ENCODE assay signal across 15 mouse cellular contexts in genomic region chr2:165603775-165604174, GRCm38 (mm10). TPM values are rescaled to one million over a fixed set of nuclear protein-coding genes. Genes with fewer than 3 reads are reported as not detected.
DNase-seq lines count a peak whose midpoint lies in the region; ATAC-seq lines count a peak whose summit lies in the region.
"Had no signal": no experiment of that assay in that cellular context is flagged by ENCODE, and none has a peak within 500 bp of the region (broad histone marks: within the 10 kb centered on the region; RNA-seq: fewer than 3 reads in every experiment).

No protein-coding gene starts in this region.

- no peak for DNase-seq in embryonic facial prominence, embryonic 11.5 days (ENCODE audit: low spot score)
- no peak for DNase-seq in embryonic facial prominence, embryonic 10.5 days (ENCODE audit: low spot score)
- peak; percentile 45 for DNase-seq in neural tube, embryonic 11.5 days (ENCODE audit: low spot score)
- no peak for DNase-seq in neural tube, embryonic 10.5 days (ENCODE audit: extremely low spot score, low spot score)
- no peak for DNase-seq in B cell, adult 2 months
- DNase-seq in lung, adult 18-20 months, result no peak
- DNase-seq in lung, postnatal 36 days, result no peak
- DNase-seq: adrenal gland, postnatal 25 days; cerebellum, postnatal 25 days; liver, embryonic 13.5 days; lung, postnatal 14 days; right cerebral cortex, postnatal 14 days had no signal

- no peak overlapping the region for H3K27ac ChIP-seq in embryonic facial prominence, embryonic 11.5 days (replicated peaks; ENCODE audit: low read depth, low read length)
- H3K27ac ChIP-seq in embryonic facial prominence, embryonic 10.5 days (replicated peaks), result no peak overlapping the region; the same call in 1 of the 2 replicates
- 0 out of 2 replicates have a peak overlapping the region, but pooled peaks have one; percentile 4 for H3K27ac ChIP-seq in neural tube, embryonic 11.5 days (ENCODE audit: low read depth, low read length)
- H3K27ac ChIP-seq: heart, embryonic 13.5 days; kidney, embryonic 15.5 days; liver, embryonic 13.5 days had no signal

- H3K36me3 ChIP-seq in embryonic facial prominence, embryonic 11.5 days (replicated peaks; ENCODE audit: control insufficient read depth, insufficient read depth, low read depth, low read length), result no peaks in the 10 kb centered on the region
- no peaks in the 10 kb centered on the region for H3K36me3 ChIP-seq in embryonic facial prominence, embryonic 10.5 days (replicated peaks)
- no peaks in the 10 kb centered on the region for H3K36me3 ChIP-seq in neural tube, embryonic 11.5 days (ENCODE audit: control insufficient read depth, insufficient read depth, low read length)
- H3K36me3 ChIP-seq: heart, embryonic 13.5 days; kidney, embryonic 15.5 days; liver, embryonic 13.5 days had no signal

- H3K4me1 ChIP-seq in embryonic facial prominence, embryonic 11.5 days (ENCODE audit: control insufficient read depth, insufficient read depth, low read length), result peaks cover 2% of the 10 kb centered on the region
- H3K4me1 ChIP-seq in embryonic facial prominence, embryonic 10.5 days, result peaks cover 76% of the 10 kb centered on the region
- peaks cover 13% of the 10 kb centered on the region for H3K4me1 ChIP-seq in neural tube, embryonic 11.5 days (ENCODE audit: control insufficient read depth, insufficient read depth, low read length)
- H3K4me1 ChIP-seq: heart, embryonic 13.5 days; liver, embryonic 13.5 days had no signal

- no peaks in the 10 kb centered on the region for H3K27me3 ChIP-seq in embryonic facial prominence, embryonic 11.5 days (ENCODE audit: control insufficient read depth, insufficient read depth, low read length)
- H3K27me3 ChIP-seq in embryonic facial prominence, embryonic 10.5 days (replicated peaks; ENCODE audit: low read depth, poor library complexity, severe bottlenecking), result peaks cover 7% of the 10 kb centered on the region
- H3K27me3 ChIP-seq in neural tube, embryonic 11.5 days (ENCODE audit: control insufficient read depth, insufficient read depth, low read length), result no peaks in the 10 kb centered on the region

- H3K4me2 ChIP-seq in embryonic facial prominence, embryonic 11.5 days (ENCODE audit: low read depth, low read length), result no peak overlapping the region
- no peak overlapping the region for H3K4me2 ChIP-seq in neural tube, embryonic 11.5 days (ENCODE audit: low read depth)
- H3K4me2 ChIP-seq: heart, embryonic 13.5 days; kidney, embryonic 15.5 days; liver, embryonic 13.5 days had no signal

- H3K9ac ChIP-seq in embryonic facial prominence, embryonic 11.5 days (replicated peaks; ENCODE audit: low read length), result 0 out of 2 replicates have a peak overlapping the region, but pooled peaks have one; percentile 13
- H3K9ac ChIP-seq in neural tube, embryonic 11.5 days (ENCODE audit: low read length), result no peak overlapping the region
- H3K9ac ChIP-seq: heart, embryonic 13.5 days; kidney, embryonic 15.5 days; liver, embryonic 13.5 days had no signal

- WGBS in embryonic facial prominence, embryonic 11.5 days, result 69% methylated on average over 8 of the region's 8 CpGs
- WGBS in embryonic facial prominence, embryonic 10.5 days, result 67% methylated on average over 8 of the region's 8 CpGs
- 48% methylated on average over 8 of the region's 8 CpGs for whole genome bisulfite sequencing in neural tube, embryonic 11.5 days

- no peak for ATAC-seq in embryonic facial prominence, embryonic 11.5 days (replicated peaks; ENCODE audit: insufficient number of reproducible peaks, low FRiP score, low TSS enrichment, low read depth)
- ATAC-seq in neural tube, embryonic 11.5 days (ENCODE audit: insufficient read depth, low FRiP score, low TSS enrichment), result peak; percentile 31; the same call in 1 of the 2 replicates
- peak; percentile 54; the same call in 1 of the 2 replicates for ATAC-seq in megakaryocyte progenitor cell, adult 5-6 weeks (replicated peaks; ENCODE audit: poor library complexity)

- H3K4me3 ChIP-seq in embryonic facial prominence, embryonic 11.5 days (ENCODE audit: low read depth, low read length), result no peak overlapping the region
- no peak overlapping the region for H3K4me3 ChIP-seq in embryonic facial prominence, embryonic 10.5 days
- no peak overlapping the region for H3K4me3 ChIP-seq in neural tube, embryonic 11.5 days (ENCODE audit: low read depth, low read length)
- H3K4me3 ChIP-seq: heart, embryonic 13.5 days; kidney, embryonic 15.5 days; liver, embryonic 13.5 days had no signal

- no peaks in the 10 kb centered on the region for H3K9me3 ChIP-seq in embryonic facial prominence, embryonic 11.5 days (replicated peaks; ENCODE audit: control insufficient read depth, low read length)
- H3K9me3 ChIP-seq in embryonic facial prominence, embryonic 10.5 days, result no peaks in the 10 kb centered on the region
- no peaks in the 10 kb centered on the region for H3K9me3 ChIP-seq in neural tube, embryonic 11.5 days (ENCODE audit: control insufficient read depth, low read length)
- H3K9me3 ChIP-seq: heart, embryonic 13.5 days; kidney, embryonic 15.5 days; liver, embryonic 13.5 days had no signal

RNA-seq across cellular contexts. Expression of gene Eya2, which starts 8.9 kb away (rescaled TPM):
- polyA plus RNA-seq in embryonic facial prominence, embryonic 11.5 days (2014; fragmentation: Nextera tagmentation; extraction: Ambion mirVana), result 27.2 and 32.0 TPM in 2 replicates
- 38.6 and 41.9 TPM in 2 replicates for polyA plus RNA-seq in embryonic facial prominence, embryonic 10.5 days (2016; fragmentation: Nextera tagmentation; extraction: Ambion mirVana)
- 25.6 and 29.6 TPM in 2 replicates for polyA plus RNA-seq in neural tube, embryonic 11.5 days (2014; fragmentation: Nextera tagmentation; extraction: Ambion mirVana)
- total RNA-seq in megakaryocyte progenitor cell, adult 5-6 weeks (2015), result 1.7 TPM in 2 replicates
- 0.33 and 1.8 TPM in 2 replicates for total RNA-seq in megakaryocyte progenitor cell, adult 5-6 weeks (2017)
